Mouse (Mus musculus): ENCODE measurements around the gene Dbndd1. TPM values are rescaled to one million over a fixed set of nuclear protein-coding genes. Genes with fewer than 3 reads are reported as not detected.

Dbndd1 gene
- polyA plus RNA-seq, 1 experiment from 2014 or later, result 2.4 TPM

DNA sequence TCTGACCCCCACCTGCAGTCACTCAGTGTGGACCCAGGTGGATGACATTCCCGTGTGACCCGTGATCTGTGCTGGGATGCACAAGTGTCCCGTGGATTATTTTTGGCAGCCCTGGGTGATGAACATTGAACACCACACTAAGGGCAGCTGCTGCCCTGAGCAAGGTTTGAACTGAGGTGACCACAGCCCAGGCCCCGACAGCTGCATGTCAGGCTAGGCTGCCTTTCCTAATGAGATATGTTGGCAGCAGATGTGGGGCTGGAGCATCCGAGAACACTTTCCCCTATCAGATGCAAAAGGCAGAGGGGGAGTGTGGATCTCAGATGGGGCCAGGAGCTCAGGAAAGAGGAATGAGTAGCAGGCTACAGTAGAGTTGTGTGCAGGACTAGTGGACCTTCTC is 4.4 kb downstream of the Dbndd1 start:
- TF ChIP-seq CTCF (IDR thresholded peaks at IDR 0.05; ENCODE audit: low read depth), result no peak
- no peak overlapping the region for H3K4me3 ChIP-seq (replicated peaks; ENCODE audit: low read depth, low read length)
- H3K4me2 ChIP-seq (ENCODE audit: low read length), result no peak overlapping the region
- H3K4me1 ChIP-seq (replicated peaks; ENCODE audit: insufficient read depth, low read length), result peaks cover 5% of the 10 kb centered on the region; the same call in 1 of the 2 replicates
- no peak overlapping the region for H3K9ac ChIP-seq (ENCODE audit: low read depth, low read length)
- no peak overlapping the region for H3K27ac ChIP-seq
- ATAC-seq (replicated peaks; ENCODE audit: low FRiP score, low read depth), result no peak
- no peaks in the 10 kb centered on the region for H3K9me3 ChIP-seq (replicated peaks; ENCODE audit: low read length)
- 74% methylated on average over 5 of the region's 5 CpGs for WGBS
- DNase-seq (ENCODE audit: low spot score), result no peak
- peaks cover 11% of the 10 kb centered on the region for H3K36me3 ChIP-seq (ENCODE audit: insufficient read depth, low read length)
- H3K27me3 ChIP-seq (ENCODE audit: insufficient read depth, low read length), result peaks cover 14% of the 10 kb centered on the region; the same call in 1 of the 2 replicates

DNA sequence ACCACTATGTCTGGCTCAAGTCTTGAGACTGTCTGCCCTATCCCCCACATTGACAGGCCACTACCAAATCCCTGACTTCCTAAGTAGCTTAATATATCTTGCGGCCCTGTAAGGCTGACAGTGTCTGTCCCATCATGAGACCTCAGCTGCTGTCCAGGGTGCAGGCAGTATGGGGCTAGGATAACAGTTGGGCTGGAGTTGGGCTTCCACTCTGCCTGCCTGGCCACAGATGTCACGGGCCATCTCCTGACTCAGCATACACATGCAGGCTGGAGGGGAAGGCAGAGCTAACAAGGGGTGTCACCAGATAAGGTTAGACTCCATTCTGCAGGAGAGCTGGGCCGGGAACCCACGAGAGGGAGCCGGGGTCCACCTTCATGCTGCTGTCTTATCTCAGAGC is 8.1 kb downstream of the Dbndd1 start:
- Histone ChIP-seq H3K27me3 (ENCODE audit: insufficient read depth, low read length) (no peaks in the 10 kb centered on the region), H3K4me2 (ENCODE audit: low read length) (no peak overlapping the region), H3K9ac (ENCODE audit: low read depth, low read length) (no peak overlapping the region), H3K9me3 (replicated peaks; ENCODE audit: low read length) (no peaks in the 10 kb centered on the region), H3K4me1 (replicated peaks; ENCODE audit: insufficient read depth, low read length) (peaks cover 5% of the 10 kb centered on the region; the same call in 1 of the 2 replicates), H3K36me3 (ENCODE audit: insufficient read depth, low read length) (peaks cover 26% of the 10 kb centered on the region), H3K4me3 (replicated peaks; ENCODE audit: low read depth, low read length) (no peak overlapping the region), H3K27ac (no peak overlapping the region)
- no peak for TF ChIP-seq CTCF (IDR thresholded peaks at IDR 0.05; ENCODE audit: low read depth)
- no peak for DNase-seq (ENCODE audit: low spot score)
- ATAC-seq (replicated peaks; ENCODE audit: low FRiP score, low read depth), result no peak
- 94% methylated on average over 5 of the region's 5 CpGs for WGBS

GRCm38 (mm10) chr8:123505695-123506094 is 9.6 kb downstream of the Dbndd1 start:
- no peak for TF ChIP-seq CTCF (IDR thresholded peaks at IDR 0.05; ENCODE audit: low read depth)
- no peak overlapping the region for H3K9ac ChIP-seq (ENCODE audit: low read depth, low read length)
- peaks cover 41% of the 10 kb centered on the region for H3K36me3 ChIP-seq (ENCODE audit: insufficient read depth, low read length)
- 45% methylated on average over 9 of the region's 9 CpGs for WGBS
- peaks cover 5% of the 10 kb centered on the region; the same call in 1 of the 2 replicates for H3K4me1 ChIP-seq (replicated peaks; ENCODE audit: insufficient read depth, low read length)
- no peaks in the 10 kb centered on the region for H3K27me3 ChIP-seq (ENCODE audit: insufficient read depth, low read length)
- H3K9me3 ChIP-seq (replicated peaks; ENCODE audit: low read length), result no peaks in the 10 kb centered on the region
- no peak overlapping the region for H3K4me3 ChIP-seq (replicated peaks; ENCODE audit: low read depth, low read length)
- DNase-seq (ENCODE audit: low spot score) (peak; percentile 6), ATAC-seq (replicated peaks; ENCODE audit: low FRiP score, low read depth) (no peak)
- no peak overlapping the region for H3K4me2 ChIP-seq (ENCODE audit: low read length)
- no peak overlapping the region for H3K27ac ChIP-seq

- Histone ChIP-seq H3K36me3 (ENCODE audit: insufficient read depth, low read length) (peaks cover 45% of the 10 kb centered on the region), H3K9ac (ENCODE audit: low read depth, low read length) (no peak overlapping the region), H3K4me1 (replicated peaks; ENCODE audit: insufficient read depth, low read length) (peaks cover 5% of the 10 kb centered on the region; the same call in 1 of the 2 replicates), H3K9me3 (replicated peaks; ENCODE audit: low read length) (no peaks in the 10 kb centered on the region), H3K27me3 (ENCODE audit: insufficient read depth, low read length) (no peaks in the 10 kb centered on the region), H3K4me2 (ENCODE audit: low read length) (no peak overlapping the region), H3K27ac (no peak overlapping the region), H3K4me3 (replicated peaks; ENCODE audit: low read depth, low read length) (no peak overlapping the region)
- no peak for ATAC-seq (replicated peaks; ENCODE audit: low FRiP score, low read depth)
- WGBS, result 37% methylated on average over 4 of the region's 4 CpGs
- no peak for DNase-seq (ENCODE audit: low spot score)
- TF ChIP-seq CTCF (IDR thresholded peaks at IDR 0.05; ENCODE audit: low read depth), result peak; percentile 14; the same call in 1 of the 2 replicates
Observed at GRCm38 (mm10) chr8:123505267-123505666, 10.0 kb downstream of the Dbndd1 start.

GRCm38 (mm10) chr8:123504591-123505195 is 10.6 kb downstream of the Dbndd1 start:
- no peak overlapping the region for H3K27ac ChIP-seq
- H3K36me3 ChIP-seq (ENCODE audit: insufficient read depth, low read length), result peaks cover 50% of the 10 kb centered on the region
- H3K9me3 ChIP-seq (replicated peaks; ENCODE audit: low read length), result no peaks in the 10 kb centered on the region
- no peaks in the 10 kb centered on the region for H3K27me3 ChIP-seq (ENCODE audit: insufficient read depth, low read length)
- no peak overlapping the region for H3K9ac ChIP-seq (ENCODE audit: low read depth, low read length)
- peak; percentile 27; the same call in 1 of the 2 replicates for ATAC-seq (replicated peaks; ENCODE audit: low FRiP score, low read depth)
- peak; percentile 70 for DNase-seq (ENCODE audit: low spot score)
- no peak overlapping the region for H3K4me2 ChIP-seq (ENCODE audit: low read length)
- 52% methylated on average over 9 of the region's 9 CpGs for WGBS
- H3K4me1 ChIP-seq (replicated peaks; ENCODE audit: insufficient read depth, low read length), result peaks cover 5% of the 10 kb centered on the region; the same call in 1 of the 2 replicates
- no peak for TF ChIP-seq CTCF (IDR thresholded peaks at IDR 0.05; ENCODE audit: low read depth)
- H3K4me3 ChIP-seq (replicated peaks; ENCODE audit: low read depth, low read length), result no peak overlapping the region

GRCm38 (mm10) chr8:123503801-123504467 is 11.3 kb downstream of the Dbndd1 start:
- TF ChIP-seq CTCF (IDR thresholded peaks at IDR 0.05; ENCODE audit: low read depth), result peak; percentile 31; the same call in 1 of the 2 replicates
- no peaks in the 10 kb centered on the region for H3K9me3 ChIP-seq (replicated peaks; ENCODE audit: low read length)
- ATAC-seq (replicated peaks; ENCODE audit: low FRiP score, low read depth), result no peak
- H3K27ac ChIP-seq, result no peak overlapping the region
- no peak overlapping the region for H3K9ac ChIP-seq (ENCODE audit: low read depth, low read length)
- H3K4me1 ChIP-seq (replicated peaks; ENCODE audit: insufficient read depth, low read length), result peaks cover 5% of the 10 kb centered on the region; the same call in 1 of the 2 replicates
- peaks cover 47% of the 10 kb centered on the region for H3K36me3 ChIP-seq (ENCODE audit: insufficient read depth, low read length)
- no peaks in the 10 kb centered on the region for H3K27me3 ChIP-seq (ENCODE audit: insufficient read depth, low read length)
- no peak for DNase-seq (ENCODE audit: low spot score)
- over 99% methylated on average over 6 of the region's 6 CpGs for WGBS
- H3K4me3 ChIP-seq (replicated peaks; ENCODE audit: low read depth, low read length), result no peak overlapping the region
- no peak overlapping the region for H3K4me2 ChIP-seq (ENCODE audit: low read length)
